Mouse (Mus musculus): ENCODE measurements around the gene Cidec. TPM values are rescaled to one million over a fixed set of nuclear protein-coding genes. Genes with fewer than 3 reads are reported as not detected.
A peak's percentile ranks its signal among the peaks of the same experiment; 100 is the strongest.

Gene Cidec
- not detected in 2 replicates for polyA plus RNA-seq (2016; fragmentation: Nextera tagmentation; extraction: Ambion mirVana)

GRCm38 (mm10) chr6:113435664-113436205, at the start of gene Cidec:
Gene Cidec (minus strand): TSS chr6:113435760.
- 78% methylated on average over 9 of the region's 9 CpGs for WGBS
- no peak within 1 kb of the TSS for H3K27ac ChIP-seq (replicated peaks)
- DNase-seq (ENCODE audit: low spot score), result no peak

GRCm38 (mm10) chr6:113483729-113484128, 48.2 kb upstream of the Cidec start:
- 13% methylated on average over 10 of the region's 10 CpGs for WGBS
- Histone ChIP-seq H3K27ac (replicated peaks) (peak overlapping the region; percentile 86), H3K9me3 (no peaks in the 10 kb centered on the region), H3K27me3 (replicated peaks; ENCODE audit: low read depth, poor library complexity, severe bottlenecking) (peaks cover 43% of the 10 kb centered on the region), H3K4me1 (peaks cover 44% of the 10 kb centered on the region), H3K4me3 (peak overlapping the region; percentile 68), H3K36me3 (replicated peaks) (peaks cover 9% of the 10 kb centered on the region)
- DNase-seq (ENCODE audit: low spot score), result peak; percentile 32

More at GRCm38 (mm10) chr6:113435664-113436205, at the start of gene Cidec:
- H3K36me3 ChIP-seq (replicated peaks), result no peaks in the 10 kb centered on the region
- 0 out of 2 replicates have a peak, but pooled peaks cover 2% of the 10 kb centered on the region for H3K4me1 ChIP-seq
- 0 out of 2 replicates have a peak, but pooled peaks cover 8% of the 10 kb centered on the region for H3K27me3 ChIP-seq (replicated peaks; ENCODE audit: low read depth, poor library complexity, severe bottlenecking)
- no peaks in the 10 kb centered on the region for H3K9me3 ChIP-seq
- no peak within 1 kb of the TSS for H3K4me3 ChIP-seq

GRCm38 (mm10) chr6:113483100-113483615, 47.6 kb upstream of the Cidec start, which contains the start of gene Creld1:
Gene Creld1 (plus strand): TSS chr6:113483297.
- Histone ChIP-seq H3K4me3 (peak within 1 kb of the TSS; percentile 68), H3K27ac (replicated peaks) (peak within 1 kb of the TSS; percentile 86), H3K27me3 (replicated peaks; ENCODE audit: low read depth, poor library complexity, severe bottlenecking) (peaks cover 43% of the 10 kb centered on the region), H3K4me1 (peaks cover 44% of the 10 kb centered on the region), H3K9me3 (no peaks in the 10 kb centered on the region), H3K36me3 (replicated peaks) (peaks cover 4% of the 10 kb centered on the region)
- WGBS, result under 1% methylated on average over 26 of the region's 26 CpGs
- DNase-seq (ENCODE audit: low spot score), result peak; percentile 94

DNA sequence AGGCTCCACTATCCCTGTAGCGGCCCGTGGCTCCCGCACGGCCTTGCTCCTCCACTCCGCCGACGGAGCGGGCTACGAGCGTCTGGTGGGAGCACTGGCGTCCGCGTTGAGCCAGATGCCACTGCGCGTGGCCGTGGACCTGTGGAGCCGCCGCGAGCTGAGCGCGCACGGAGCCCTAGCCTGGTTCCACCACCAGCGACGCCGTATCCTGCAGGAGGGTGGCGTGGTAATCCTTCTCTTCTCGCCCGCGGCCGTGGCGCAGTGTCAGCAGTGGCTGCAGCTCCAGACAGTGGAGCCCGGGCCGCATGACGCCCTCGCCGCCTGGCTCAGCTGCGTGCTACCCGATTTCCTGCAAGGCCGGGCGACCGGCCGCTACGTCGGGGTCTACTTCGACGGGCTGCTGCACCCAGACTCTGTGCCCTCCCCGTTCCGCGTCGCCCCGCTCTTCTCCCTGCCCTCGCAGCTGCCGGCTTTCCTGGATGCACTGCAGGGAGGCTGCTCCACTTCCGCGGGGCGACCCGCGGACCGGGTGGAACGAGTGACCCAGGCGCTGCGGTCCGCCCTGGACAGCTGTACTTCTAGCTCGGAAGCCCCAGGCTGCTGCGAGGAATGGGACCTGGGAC, 47.0 kb upstream of the Cidec start:
- H3K9me3 ChIP-seq, result no peaks in the 10 kb centered on the region
- H3K27ac ChIP-seq (replicated peaks), result peak overlapping the region; percentile 84
- DNase-seq (ENCODE audit: low spot score), result peak; percentile 51
- H3K4me1 ChIP-seq, result peaks cover 39% of the 10 kb centered on the region
- WGBS, result 3% methylated on average over 65 of the region's 65 CpGs
- no peaks in the 10 kb centered on the region; the same call in 1 of the 2 replicates for H3K36me3 ChIP-seq (replicated peaks)
- peaks cover 43% of the 10 kb centered on the region for H3K27me3 ChIP-seq (replicated peaks; ENCODE audit: low read depth, poor library complexity, severe bottlenecking)
- peak overlapping the region; percentile 68 for H3K4me3 ChIP-seq

- H3K4me1 ChIP-seq, result peaks cover 28% of the 10 kb centered on the region
- DNase-seq (ENCODE audit: low spot score), result no peak
- H3K27me3 ChIP-seq (replicated peaks; ENCODE audit: low read depth, poor library complexity, severe bottlenecking), result peaks cover 50% of the 10 kb centered on the region
- no peak overlapping the region for H3K27ac ChIP-seq (replicated peaks)
- no peaks in the 10 kb centered on the region for H3K9me3 ChIP-seq
- no peak overlapping the region for H3K4me3 ChIP-seq
- 69% methylated on average over 18 of the region's 18 CpGs for WGBS
- no peaks in the 10 kb centered on the region for H3K36me3 ChIP-seq (replicated peaks)
These were observed 45.2 kb upstream of the Cidec start for GRCm38 (mm10) chr6:113480555-113481373.

DNA sequence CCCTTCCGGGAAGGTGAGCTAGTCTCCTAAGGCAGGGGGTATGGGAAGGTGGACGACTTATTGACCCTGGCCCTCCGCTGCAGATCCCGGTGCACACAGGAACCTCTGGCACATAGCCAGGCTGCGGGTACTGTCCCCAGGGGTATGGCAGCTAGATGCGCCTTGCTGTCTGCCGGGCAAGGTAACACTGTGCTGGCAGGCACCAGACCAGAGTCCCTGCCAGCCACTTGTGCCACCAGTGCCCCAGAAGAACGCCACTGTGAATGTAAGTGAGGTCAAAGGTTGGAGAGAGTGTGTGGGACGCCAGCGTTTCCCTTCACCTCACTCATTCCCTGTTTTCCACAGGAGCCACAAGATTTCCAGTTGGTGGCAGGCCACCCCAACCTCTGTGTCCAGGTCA, 43.3 kb upstream of the Cidec start:
- Histone ChIP-seq H3K4me1 (peaks cover 18% of the 10 kb centered on the region), H3K27ac (replicated peaks) (no peak overlapping the region), H3K4me3 (no peak overlapping the region), H3K27me3 (replicated peaks; ENCODE audit: low read depth, poor library complexity, severe bottlenecking) (peaks cover 55% of the 10 kb centered on the region), H3K36me3 (replicated peaks) (no peaks in the 10 kb centered on the region), H3K9me3 (no peaks in the 10 kb centered on the region)
- no peak for DNase-seq (ENCODE audit: low spot score)
- 81% methylated on average over 10 of the region's 10 CpGs for WGBS

GRCm38 (mm10) chr6:113477353-113477752, 41.8 kb upstream of the Cidec start:
- Histone ChIP-seq H3K4me3 (no peak overlapping the region), H3K36me3 (replicated peaks) (no peaks in the 10 kb centered on the region), H3K27ac (replicated peaks) (no peak overlapping the region), H3K9me3 (no peaks in the 10 kb centered on the region), H3K4me1 (peaks cover 6% of the 10 kb centered on the region), H3K27me3 (replicated peaks; ENCODE audit: low read depth, poor library complexity, severe bottlenecking) (peaks cover 54% of the 10 kb centered on the region)
- 59% methylated on average over 7 of the region's 7 CpGs for WGBS
- no peak for DNase-seq (ENCODE audit: low spot score)

- Histone ChIP-seq H3K36me3 (replicated peaks) (no peaks in the 10 kb centered on the region), H3K27me3 (replicated peaks; ENCODE audit: low read depth, poor library complexity, severe bottlenecking) (peaks cover 54% of the 10 kb centered on the region), H3K27ac (replicated peaks) (no peak overlapping the region), H3K9me3 (no peaks in the 10 kb centered on the region), H3K4me1 (peaks cover 29% of the 10 kb centered on the region), H3K4me3 (no peak overlapping the region)
- DNase-seq (ENCODE audit: low spot score), result no peak
- 93% methylated on average over 6 of the region's 6 CpGs for WGBS
These were observed 38.2 kb upstream of the Cidec start for GRCm38 (mm10) chr6:113473715-113474114.

GRCm38 (mm10) chr6:113473246-113473645, 37.7 kb upstream of the Cidec start:
- Histone ChIP-seq H3K36me3 (replicated peaks) (no peaks in the 10 kb centered on the region), H3K27me3 (replicated peaks; ENCODE audit: low read depth, poor library complexity, severe bottlenecking) (peaks cover 56% of the 10 kb centered on the region), H3K4me3 (no peak overlapping the region), H3K4me1 (peaks cover 30% of the 10 kb centered on the region), H3K27ac (replicated peaks) (no peak overlapping the region), H3K9me3 (no peaks in the 10 kb centered on the region)
- no peak for DNase-seq (ENCODE audit: low spot score)
- 87% methylated on average over 2 of the region's 2 CpGs for WGBS

- Histone ChIP-seq H3K27me3 (replicated peaks; ENCODE audit: low read depth, poor library complexity, severe bottlenecking) (peaks cover 53% of the 10 kb centered on the region), H3K4me3 (no peak overlapping the region), H3K4me1 (peaks cover 30% of the 10 kb centered on the region), H3K36me3 (replicated peaks) (no peaks in the 10 kb centered on the region), H3K9me3 (no peaks in the 10 kb centered on the region), H3K27ac (replicated peaks) (no peak overlapping the region)
- DNase-seq (ENCODE audit: low spot score), result no peak
- 63% methylated on average over 10 of the region's 10 CpGs for WGBS
These were observed 36.5 kb upstream of the Cidec start for GRCm38 (mm10) chr6:113472061-113472460.

DNA sequence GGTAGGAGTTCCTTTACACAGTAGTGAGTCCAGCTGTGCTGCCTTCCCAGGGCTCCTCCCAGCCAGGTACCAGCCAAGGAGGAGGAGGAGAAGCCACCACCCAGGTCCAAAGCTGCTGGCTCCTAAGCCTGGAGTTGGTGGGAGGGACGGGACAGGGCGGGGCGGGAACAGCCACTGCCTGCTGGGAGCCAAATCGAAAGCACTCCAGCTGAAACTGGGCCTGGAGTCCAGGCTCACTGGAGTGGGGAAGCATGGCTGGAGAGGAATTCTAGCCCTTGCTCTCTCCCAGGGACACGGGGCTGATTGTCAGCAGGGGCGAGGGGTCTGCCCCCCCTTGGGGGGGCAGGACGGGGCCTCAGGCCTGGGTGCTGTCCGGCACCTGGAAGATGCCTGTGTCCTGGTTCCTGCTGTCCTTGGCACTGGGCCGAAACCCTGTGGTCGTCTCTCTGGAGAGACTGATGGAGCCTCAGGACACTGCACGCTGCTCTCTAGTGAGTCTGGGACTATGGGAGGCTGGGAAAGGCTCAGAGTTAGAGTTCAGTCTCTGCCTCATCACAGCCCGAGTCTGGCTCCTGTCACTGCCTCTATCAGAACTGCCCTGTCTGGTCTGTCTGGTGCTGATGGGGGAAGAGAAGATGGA, 35.9 kb upstream of the Cidec start, which contains the start of gene Il17rc:
Il17rc (plus strand) TSS at position 131 of the 640 bp plus-strand sequence.
- H3K4me1 ChIP-seq, result peaks cover 30% of the 10 kb centered on the region
- 20% methylated on average over 12 of the region's 12 CpGs for WGBS
- no peaks in the 10 kb centered on the region for H3K36me3 ChIP-seq (replicated peaks)
- peaks cover 49% of the 10 kb centered on the region for H3K27me3 ChIP-seq (replicated peaks; ENCODE audit: low read depth, poor library complexity, severe bottlenecking)
- DNase-seq (ENCODE audit: low spot score), result no peak
- no peaks in the 10 kb centered on the region for H3K9me3 ChIP-seq
- no peak within 1 kb of the TSS for H3K27ac ChIP-seq (replicated peaks)
- H3K4me3 ChIP-seq, result peak within 1 kb of the TSS; percentile 31; the same call in 1 of the 2 replicates

DNA sequence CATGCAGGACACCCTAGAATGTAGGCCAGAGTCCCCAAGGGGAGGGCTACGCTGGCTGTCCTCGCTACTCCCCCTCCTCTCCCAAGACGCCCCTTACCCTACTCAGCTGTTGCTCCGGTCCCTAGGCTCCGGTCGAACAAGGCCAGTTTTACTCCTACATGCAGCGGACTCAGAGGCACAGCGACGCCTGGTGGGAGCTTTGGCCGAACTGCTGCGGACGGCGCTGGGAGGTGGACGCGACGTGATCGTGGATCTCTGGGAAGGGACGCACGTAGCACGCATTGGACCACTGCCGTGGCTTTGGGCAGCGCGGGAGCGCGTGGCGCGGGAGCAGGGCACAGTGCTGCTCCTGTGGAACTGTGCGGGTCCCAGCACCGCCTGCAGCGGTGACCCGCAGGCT, 33.9 kb upstream of the Cidec start:
- Histone ChIP-seq H3K4me3 (peak overlapping the region; percentile 59), H3K4me1 (peaks cover 38% of the 10 kb centered on the region), H3K36me3 (replicated peaks) (no peaks in the 10 kb centered on the region), H3K27ac (replicated peaks) (peak overlapping the region; percentile 57; the same call in 1 of the 2 replicates), H3K9me3 (no peaks in the 10 kb centered on the region), H3K27me3 (replicated peaks; ENCODE audit: low read depth, poor library complexity, severe bottlenecking) (peaks cover 53% of the 10 kb centered on the region)
- DNase-seq (ENCODE audit: low spot score), result peak; percentile 84
- 2% methylated on average over 31 of the region's 31 CpGs for WGBS
